ENCODE assay signal across 22 mouse cellular contexts in genomic region chr7:128062456-128062855, GRCm38 (mm10). TPM values are rescaled to one million over a fixed set of nuclear protein-coding genes. Genes with fewer than 3 reads are reported as not detected.
DNase-seq lines count a peak whose midpoint lies in the region; ATAC-seq and TF ChIP-seq lines count a peak whose summit lies in the region.
"Had no signal": no experiment of that assay in that cellular context is flagged by ENCODE, and none has a peak within 500 bp of the region (broad histone marks: within the 10 kb centered on the region; RNA-seq: fewer than 3 reads in every experiment).

Gene Itgam, plus strand, starts transcription at chr7:128062640.
Gene Gm49368, plus strand, starts transcription at chr7:128062683.

- peak within 1 kb of the TSS; percentile 27 for H3K4me3 ChIP-seq in liver, postnatal 0 days (ENCODE audit: low read depth, low read length)
- H3K4me3 ChIP-seq: embryonic facial prominence, embryonic 12.5 days; forebrain, embryonic 10.5 days; heart, embryonic 12.5 days; limb, embryonic 13.5 days; myocyte had no signal

- H3K9ac ChIP-seq in liver, postnatal 0 days (replicated peaks), result no peak within 1 kb of the TSS
- H3K9ac ChIP-seq: embryonic facial prominence, embryonic 12.5 days; heart, embryonic 12.5 days; limb, embryonic 13.5 days had no signal

- peaks cover 9% of the 10 kb centered on the region; the same call in 1 of the 2 replicates for H3K4me1 ChIP-seq in liver, postnatal 0 days (ENCODE audit: insufficient read depth)
- H3K4me1 ChIP-seq: embryonic facial prominence, embryonic 12.5 days; forebrain, embryonic 10.5 days; heart, embryonic 12.5 days; limb, embryonic 13.5 days had no signal

- no peak for TF ChIP-seq CTCF in liver, postnatal 0 days (IDR thresholded peaks at IDR 0.05; ENCODE audit: low read depth)

- peak within 1 kb of the TSS; percentile 27; the same call in 1 of the 2 replicates for H3K4me2 ChIP-seq in liver, postnatal 0 days (ENCODE audit: low read depth, low read length)
- H3K4me2 ChIP-seq: embryonic facial prominence, embryonic 12.5 days; heart, embryonic 12.5 days; limb, embryonic 13.5 days had no signal

- no peak for ATAC-seq in liver, postnatal 0 days
- ATAC-seq: intestine, embryonic 16.5 days had no signal

- 33% methylated on average over 7 of the region's 7 CpGs for WGBS in liver, postnatal 0 days (ENCODE audit: insufficient replicate concordance)

- H3K36me3 ChIP-seq in liver, postnatal 0 days (replicated peaks; ENCODE audit: insufficient read depth, low read length), result no peaks in the 10 kb centered on the region
- H3K36me3 ChIP-seq: embryonic facial prominence, embryonic 12.5 days; forebrain, embryonic 10.5 days; heart, embryonic 12.5 days; limb, embryonic 13.5 days had no signal

- H3K27ac ChIP-seq in liver, postnatal 0 days (ENCODE audit: low read depth), result peak within 1 kb of the TSS; percentile 70
- H3K27ac ChIP-seq: embryonic facial prominence, embryonic 12.5 days; forebrain, embryonic 10.5 days; limb, embryonic 13.5 days had no signal

- no peak for TF ChIP-seq EP300 in liver, postnatal 0 days (IDR thresholded peaks at IDR 0.05; ENCODE audit: low read depth)

- peak; percentile 59 to 71 for DNase-seq in spleen, postnatal 36 days (ENCODE audit: low spot score in 2 of 2)
- DNase-seq in spleen, adult 12 weeks (ENCODE audit: low spot score), result no peak
- DNase-seq in T-cell, adult 2 months (ENCODE audit: low spot score), result peak; percentile 36
- DNase-seq in liver, postnatal 0 days, result peak; percentile 17
- DNase-seq in thymus, postnatal 14 days, result peak; percentile 55
- no peak for DNase-seq in left cerebral cortex, adult 8-10 months (ENCODE audit: low spot score in 2 of 2)
- no peak for DNase-seq in urinary bladder, adult 18-20 months (ENCODE audit: low spot score in 2 of 2)
- DNase-seq: cerebellum, postnatal 14 days; kidney, postnatal 14 days; retina, postnatal 1 day had no signal

- H3K27me3 ChIP-seq in liver, postnatal 0 days (ENCODE audit: insufficient read depth, low read length), result no peaks in the 10 kb centered on the region
- H3K27me3 ChIP-seq: embryonic facial prominence, embryonic 12.5 days; heart, embryonic 12.5 days; limb, embryonic 13.5 days had no signal

- no peaks in the 10 kb centered on the region for H3K9me3 ChIP-seq in liver, postnatal 0 days (ENCODE audit: low read length)
- H3K9me3 ChIP-seq: embryonic facial prominence, embryonic 12.5 days; forebrain, embryonic 10.5 days; limb, embryonic 13.5 days had no signal

RNA-seq across cellular contexts. Expression of gene Itgam, which starts in this region (rescaled TPM):
- 5.1 and 6.1 TPM in 2 replicates for polyA plus RNA-seq in liver, postnatal 0 days (2015; fragmentation: Nextera tagmentation; extraction: Ambion mirVana)
- total RNA-seq in left cerebral cortex, adult 8-10 months (2022), result 10 to 100 TPM; 11.2 to 21.7 (median 15.7) TPM

RNA-seq across cellular contexts. Expression of gene Gm49368, which starts in this region (rescaled TPM):
- 0.51 TPM in 1 of 2 replicates, not detected in the other for polyA plus RNA-seq in liver, postnatal 0 days (2015; fragmentation: Nextera tagmentation; extraction: Ambion mirVana)
- under 1 TPM in 2 of 4 experiments, not detected in 2; 0.14 to 0.18 TPM for total RNA-seq in left cerebral cortex, adult 8-10 months (2022)
- total RNA-seq: adrenal gland, postnatal 4 days; ES-E14; layer of hippocampus, postnatal 25 days; megakaryocyte-erythroid progenitor cell, adult 5-6 weeks had no signal
- polyA plus RNA-seq: embryonic facial prominence, embryonic 12.5 days; forebrain, embryonic 10.5 days; heart, embryonic 12.5 days; hindbrain, embryonic 11.5 days; intestine, embryonic 16.5 days; limb, embryonic 13.5 days; myocyte; urinary bladder, adult 2 months had no signal

Comparison
In these comparisons a context has a peak if more than half of its experiments do, and no peak if none do; other contexts are left out.
1. DNase-seq: peak in spleen, postnatal 36 days (2 of 2), T-cell, adult 2 months (single experiment), liver, postnatal 0 days (single experiment) and thymus, postnatal 14 days (single experiment); none in spleen, adult 12 weeks (single experiment), left cerebral cortex, adult 8-10 months (0 of 2) and urinary bladder, adult 18-20 months (0 of 2).